Mouse (Mus musculus): ENCODE results near the gene Daam2.

DNA sequence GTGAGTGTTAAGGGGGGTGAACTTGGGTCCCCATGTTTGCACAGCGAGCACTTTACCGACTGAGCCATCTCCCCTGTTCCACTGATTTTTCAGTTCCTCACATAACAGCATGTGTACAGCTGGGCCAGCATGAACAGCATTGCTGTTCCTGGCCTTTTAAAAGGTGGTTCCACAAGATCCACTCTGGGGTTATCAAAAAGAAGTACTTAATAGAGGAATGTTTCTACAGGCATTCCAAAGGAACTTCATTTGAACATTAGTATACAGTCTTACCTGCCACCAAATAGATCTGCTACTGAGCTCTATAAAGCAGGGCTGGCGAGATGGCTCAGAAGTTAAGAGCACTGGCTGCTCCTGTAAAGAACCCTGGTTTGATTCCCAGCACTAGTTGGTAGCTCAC is 8.0 kb downstream of the Daam2 start:
- TF ChIP-seq CTCF (conservative IDR thresholded peaks at IDR 0.05; ENCODE audit: low read length) (no peak), POU5F1 (IDR thresholded peaks at IDR 0.05; ENCODE audit: borderline replicate concordance, low read length) (no peak), NANOG (IDR thresholded peaks at IDR 0.05; ENCODE audit: borderline replicate concordance, low read length) (no peak)

Data from E14TG2a.4 (cell line).